Mouse (Mus musculus): ENCODE data around the gene Aplnr. TPM values are rescaled to one million over a fixed set of nuclear protein-coding genes. Genes with fewer than 3 reads are reported as not detected.

The Aplnr gene
- polyA plus RNA-seq, 1 experiment, result 2.9 TPM

DNA sequence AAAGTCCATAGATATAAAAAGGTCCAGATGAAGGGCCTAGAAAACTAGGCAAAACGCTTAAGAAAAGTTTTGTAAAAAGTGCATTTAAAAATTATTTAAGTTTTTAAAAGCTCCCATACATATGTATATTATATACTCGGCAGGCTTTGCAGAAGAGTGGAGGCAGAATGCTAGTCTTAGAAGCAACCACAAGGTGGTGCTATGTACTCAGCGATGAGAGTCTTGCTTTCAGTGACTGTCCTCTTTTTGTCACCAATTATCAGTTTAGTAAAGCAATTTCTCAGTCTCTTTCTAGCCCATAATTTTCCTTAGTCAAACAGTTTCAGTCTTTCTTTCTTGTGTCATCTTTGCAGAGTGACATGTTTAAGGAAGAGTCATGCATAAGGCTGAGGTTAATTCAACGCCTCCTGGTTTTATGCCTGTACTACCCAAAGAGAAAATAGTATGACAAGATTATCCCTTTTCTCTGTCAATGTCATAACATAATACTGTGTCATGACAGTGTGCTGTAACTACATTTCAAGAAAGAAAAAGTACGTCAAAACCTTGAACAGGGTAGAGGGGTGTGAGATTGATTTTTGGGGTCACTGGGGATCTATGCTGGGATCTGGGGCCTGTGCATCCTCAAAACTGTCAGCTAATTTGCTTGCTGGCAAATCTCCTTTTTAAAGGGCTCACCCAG lies 12.7 kb upstream of the Aplnr start:
- Histone ChIP-seq H3K4me3 (ENCODE audit: extremely low read depth, insufficient read depth, insufficient read length) (no peak overlapping the region), H3K27me3 (ENCODE audit: control insufficient read depth, insufficient read depth, low read length) (no peaks in the 10 kb centered on the region), H3K27ac (ENCODE audit: insufficient read depth, low read length) (no peak overlapping the region), H3K36me3 (ENCODE audit: control insufficient read depth, insufficient read depth, low read length) (no peaks in the 10 kb centered on the region), H3K4me1 (ENCODE audit: control insufficient read depth, insufficient read depth, insufficient read length) (no peaks in the 10 kb centered on the region)
- no peak for TF ChIP-seq POLR2A (IDR thresholded peaks at IDR 0.05; ENCODE audit: low read depth, low read length)
- TF ChIP-seq CTCF (IDR thresholded peaks at IDR 0.05; ENCODE audit: extremely low read depth, insufficient read depth, insufficient read length, insufficient replicate concordance), result peak; percentile 45; the same call in 1 of the 2 replicates
- 34% methylated on average over 5 of the region's 5 CpGs for WGBS
- DNase-seq (ENCODE audit: low read depth in 1 of 2, low spot score in 2 of 2), result peak in 1 of 2 experiments; percentile 7

GRCm38 (mm10) chr2:85123869-85124535 lies 12.0 kb upstream of the Aplnr start:
- H3K4me3 ChIP-seq (ENCODE audit: extremely low read depth, insufficient read depth, insufficient read length), result no peak overlapping the region
- 64% methylated on average over 1 of the region's 1 CpGs for WGBS
- H3K4me1 ChIP-seq (ENCODE audit: control insufficient read depth, insufficient read depth, insufficient read length), result no peaks in the 10 kb centered on the region
- no peaks in the 10 kb centered on the region for H3K36me3 ChIP-seq (ENCODE audit: control insufficient read depth, insufficient read depth, low read length)
- no peaks in the 10 kb centered on the region for H3K27me3 ChIP-seq (ENCODE audit: control insufficient read depth, insufficient read depth, low read length)
- TF ChIP-seq POLR2A (IDR thresholded peaks at IDR 0.05; ENCODE audit: low read depth, low read length) (no peak), CTCF (IDR thresholded peaks at IDR 0.05; ENCODE audit: extremely low read depth, insufficient read depth, insufficient read length, insufficient replicate concordance) (peak; percentile 70; the same call in 1 of the 2 replicates)
- no peak overlapping the region for H3K27ac ChIP-seq (ENCODE audit: insufficient read depth, low read length)
- DNase-seq (ENCODE audit: low read depth in 1 of 2, low spot score in 2 of 2), result peak in 1 of 2 experiments; percentile 18

- WGBS, result 29% methylated on average over 6 of the region's 6 CpGs
- H3K4me3 ChIP-seq (ENCODE audit: extremely low read depth, insufficient read depth, insufficient read length), result no peak overlapping the region
- no peaks in the 10 kb centered on the region for H3K27me3 ChIP-seq (ENCODE audit: control insufficient read depth, insufficient read depth, low read length)
- TF ChIP-seq POLR2A (IDR thresholded peaks at IDR 0.05; ENCODE audit: low read depth, low read length), result no peak
- no peak for TF ChIP-seq CTCF (IDR thresholded peaks at IDR 0.05; ENCODE audit: extremely low read depth, insufficient read depth, insufficient read length, insufficient replicate concordance)
- H3K36me3 ChIP-seq (ENCODE audit: control insufficient read depth, insufficient read depth, low read length), result no peaks in the 10 kb centered on the region
- H3K4me1 ChIP-seq (ENCODE audit: control insufficient read depth, insufficient read depth, insufficient read length), result no peaks in the 10 kb centered on the region
- DNase-seq (ENCODE audit: low read depth in 1 of 2, low spot score in 2 of 2), result no peak
- H3K27ac ChIP-seq (ENCODE audit: insufficient read depth, low read length), result no peak overlapping the region
These were observed 6.5 kb upstream of the Aplnr start for GRCm38 (mm10) chr2:85129496-85129971.

- no peak overlapping the region for H3K4me3 ChIP-seq (ENCODE audit: extremely low read depth, insufficient read depth, insufficient read length)
- WGBS, result 71% methylated on average over 2 of the region's 2 CpGs
- no peaks in the 10 kb centered on the region; the same call in 1 of the 2 replicates for H3K4me1 ChIP-seq (ENCODE audit: control insufficient read depth, insufficient read depth, insufficient read length)
- H3K36me3 ChIP-seq (ENCODE audit: control insufficient read depth, insufficient read depth, low read length), result no peaks in the 10 kb centered on the region
- no peak for DNase-seq (ENCODE audit: low read depth in 1 of 2, low spot score in 2 of 2)
- H3K27ac ChIP-seq (ENCODE audit: insufficient read depth, low read length), result no peak overlapping the region
- no peaks in the 10 kb centered on the region for H3K27me3 ChIP-seq (ENCODE audit: control insufficient read depth, insufficient read depth, low read length)
- TF ChIP-seq POLR2A (IDR thresholded peaks at IDR 0.05; ENCODE audit: low read depth, low read length), result no peak
- no peak for TF ChIP-seq CTCF (IDR thresholded peaks at IDR 0.05; ENCODE audit: extremely low read depth, insufficient read depth, insufficient read length, insufficient replicate concordance)
These were observed 4.8 kb upstream of the Aplnr start for GRCm38 (mm10) chr2:85131226-85131625.

- Histone ChIP-seq H3K27me3 (ENCODE audit: control insufficient read depth, insufficient read depth, low read length) (no peaks in the 10 kb centered on the region), H3K4me3 (ENCODE audit: extremely low read depth, insufficient read depth, insufficient read length) (no peak overlapping the region), H3K27ac (ENCODE audit: insufficient read depth, low read length) (no peak overlapping the region), H3K36me3 (ENCODE audit: control insufficient read depth, insufficient read depth, low read length) (no peaks in the 10 kb centered on the region), H3K4me1 (ENCODE audit: control insufficient read depth, insufficient read depth, insufficient read length) (no peaks in the 10 kb centered on the region; the same call in 1 of the 2 replicates)
- DNase-seq (ENCODE audit: low read depth in 1 of 2, low spot score in 2 of 2), result no peak
- TF ChIP-seq POLR2A (IDR thresholded peaks at IDR 0.05; ENCODE audit: low read depth, low read length) (no peak), CTCF (IDR thresholded peaks at IDR 0.05; ENCODE audit: extremely low read depth, insufficient read depth, insufficient read length, insufficient replicate concordance) (no peak)
- 65% methylated on average over 1 of the region's 1 CpGs for whole genome bisulfite sequencing
These were observed 4.3 kb upstream of the Aplnr start for GRCm38 (mm10) chr2:85131724-85132123.

- Histone ChIP-seq H3K4me1 (ENCODE audit: control insufficient read depth, insufficient read depth, insufficient read length) (no peaks in the 10 kb centered on the region; the same call in 1 of the 2 replicates), H3K36me3 (ENCODE audit: control insufficient read depth, insufficient read depth, low read length) (no peaks in the 10 kb centered on the region), H3K4me3 (ENCODE audit: extremely low read depth, insufficient read depth, insufficient read length) (no peak overlapping the region), H3K27ac (ENCODE audit: insufficient read depth, low read length) (no peak overlapping the region), H3K27me3 (ENCODE audit: control insufficient read depth, insufficient read depth, low read length) (no peaks in the 10 kb centered on the region)
- TF ChIP-seq POLR2A (IDR thresholded peaks at IDR 0.05; ENCODE audit: low read depth, low read length) (no peak), CTCF (IDR thresholded peaks at IDR 0.05; ENCODE audit: extremely low read depth, insufficient read depth, insufficient read length, insufficient replicate concordance) (no peak)
- WGBS, result 46% methylated on average over 2 of the region's 2 CpGs
- no peak for DNase-seq (ENCODE audit: low read depth in 1 of 2, low spot score in 2 of 2)
These were observed 3.8 kb upstream of the Aplnr start for GRCm38 (mm10) chr2:85132204-85132603.

Data from spleen, adult 2 months (tissue).